Mouse (Mus musculus): ENCODE measurements around the gene Bmper. TPM values are rescaled to one million over a fixed set of nuclear protein-coding genes. Genes with fewer than 3 reads are reported as not detected.

Bmper gene
- polyA plus RNA-seq, 1 experiment from 2014 or later: 0.72 TPM

- ATAC-seq (no peak), DNase-seq (no peak)
- H3K36me3 ChIP-seq (replicated peaks; ENCODE audit: insufficient read depth, low read length): no peaks in the 10 kb centered on the region
- H3K9me3 ChIP-seq (ENCODE audit: low read length): no peaks in the 10 kb centered on the region
- H3K27ac ChIP-seq (ENCODE audit: low read depth): no peak overlapping the region
- no peak overlapping the region for H3K9ac ChIP-seq (replicated peaks)
- no peak overlapping the region for H3K4me3 ChIP-seq (ENCODE audit: low read depth, low read length)
- no peaks in the 10 kb centered on the region for H3K27me3 ChIP-seq (ENCODE audit: insufficient read depth, low read length)
- H3K4me1 ChIP-seq (ENCODE audit: insufficient read depth): no peaks in the 10 kb centered on the region
- no peak for TF ChIP-seq EP300 (IDR thresholded peaks at IDR 0.05; ENCODE audit: low read depth)
- TF ChIP-seq CTCF (IDR thresholded peaks at IDR 0.05; ENCODE audit: low read depth): no peak
- H3K4me2 ChIP-seq (ENCODE audit: low read depth, low read length): no peak overlapping the region
- 66% methylated on average over 2 of the region's 2 CpGs for WGBS (ENCODE audit: insufficient replicate concordance)
Measured at GRCm38 (mm10) chr9:23364047-23364446, 141.2 kb downstream of the Bmper start.

GRCm38 (mm10) chr9:23368124-23368523 is 145.2 kb downstream of the Bmper start:
- Histone ChIP-seq H3K36me3 (replicated peaks; ENCODE audit: insufficient read depth, low read length) (no peaks in the 10 kb centered on the region), H3K9ac (replicated peaks) (no peak overlapping the region), H3K27ac (ENCODE audit: low read depth) (no peak overlapping the region), H3K4me3 (ENCODE audit: low read depth, low read length) (no peak overlapping the region), H3K4me1 (ENCODE audit: insufficient read depth) (no peaks in the 10 kb centered on the region), H3K9me3 (ENCODE audit: low read length) (no peaks in the 10 kb centered on the region), H3K27me3 (ENCODE audit: insufficient read depth, low read length) (no peaks in the 10 kb centered on the region), H3K4me2 (ENCODE audit: low read depth, low read length) (no peak overlapping the region)
- no peak for ATAC-seq
- no peak for TF ChIP-seq CTCF (IDR thresholded peaks at IDR 0.05; ENCODE audit: low read depth)
- TF ChIP-seq EP300 (IDR thresholded peaks at IDR 0.05; ENCODE audit: low read depth): no peak
- no peak for DNase-seq

GRCm38 (mm10) chr9:23374789-23375460 is 152.0 kb downstream of the Bmper start:
- ATAC-seq (no peak), DNase-seq (no peak)
- no peak overlapping the region for H3K4me3 ChIP-seq (ENCODE audit: low read depth, low read length)
- no peak overlapping the region for H3K27ac ChIP-seq (ENCODE audit: low read depth)
- H3K4me2 ChIP-seq (ENCODE audit: low read depth, low read length): no peak overlapping the region
- no peaks in the 10 kb centered on the region for H3K27me3 ChIP-seq (ENCODE audit: insufficient read depth, low read length)
- WGBS (ENCODE audit: insufficient replicate concordance): 63% methylated on average over 4 of the region's 4 CpGs
- H3K9me3 ChIP-seq (ENCODE audit: low read length): no peaks in the 10 kb centered on the region
- no peak overlapping the region for H3K9ac ChIP-seq (replicated peaks)
- H3K4me1 ChIP-seq (ENCODE audit: insufficient read depth): no peaks in the 10 kb centered on the region
- H3K36me3 ChIP-seq (replicated peaks; ENCODE audit: insufficient read depth, low read length): no peaks in the 10 kb centered on the region
- TF ChIP-seq EP300 (IDR thresholded peaks at IDR 0.05; ENCODE audit: low read depth): no peak
- TF ChIP-seq CTCF (IDR thresholded peaks at IDR 0.05; ENCODE audit: low read depth): no peak

GRCm38 (mm10) chr9:23377831-23378730 is 155.2 kb downstream of the Bmper start:
- ATAC-seq: no peak
- DNase-seq: no peak
- Histone ChIP-seq H3K9me3 (ENCODE audit: low read length) (no peaks in the 10 kb centered on the region), H3K4me1 (ENCODE audit: insufficient read depth) (no peaks in the 10 kb centered on the region), H3K9ac (replicated peaks) (no peak overlapping the region), H3K4me2 (ENCODE audit: low read depth, low read length) (no peak overlapping the region), H3K4me3 (ENCODE audit: low read depth, low read length) (no peak overlapping the region), H3K27ac (ENCODE audit: low read depth) (no peak overlapping the region), H3K36me3 (replicated peaks; ENCODE audit: insufficient read depth, low read length) (no peaks in the 10 kb centered on the region), H3K27me3 (ENCODE audit: insufficient read depth, low read length) (no peaks in the 10 kb centered on the region)
- TF ChIP-seq CTCF (IDR thresholded peaks at IDR 0.05; ENCODE audit: low read depth) (no peak), EP300 (IDR thresholded peaks at IDR 0.05; ENCODE audit: low read depth) (no peak)
- 56% methylated on average over 5 of the region's 5 CpGs for WGBS (ENCODE audit: insufficient replicate concordance)

- no peaks in the 10 kb centered on the region for H3K36me3 ChIP-seq (replicated peaks; ENCODE audit: insufficient read depth, low read length)
- no peak for TF ChIP-seq EP300 (IDR thresholded peaks at IDR 0.05; ENCODE audit: low read depth)
- no peak for TF ChIP-seq CTCF (IDR thresholded peaks at IDR 0.05; ENCODE audit: low read depth)
- no peaks in the 10 kb centered on the region for H3K9me3 ChIP-seq (ENCODE audit: low read length)
- no peak overlapping the region for H3K4me3 ChIP-seq (ENCODE audit: low read depth, low read length)
- H3K27ac ChIP-seq (ENCODE audit: low read depth): no peak overlapping the region
- DNase-seq (no peak), ATAC-seq (no peak)
- no peaks in the 10 kb centered on the region for H3K27me3 ChIP-seq (ENCODE audit: insufficient read depth, low read length)
- no peak overlapping the region for H3K4me2 ChIP-seq (ENCODE audit: low read depth, low read length)
- H3K4me1 ChIP-seq (ENCODE audit: insufficient read depth): no peaks in the 10 kb centered on the region
- H3K9ac ChIP-seq (replicated peaks): no peak overlapping the region
- 53% methylated on average over 6 of the region's 6 CpGs for WGBS (ENCODE audit: insufficient replicate concordance)
Measured at GRCm38 (mm10) chr9:23378731-23379170, 155.9 kb downstream of the Bmper start.

GRCm38 (mm10) chr9:23380171-23380835 is 157.4 kb downstream of the Bmper start:
- Histone ChIP-seq H3K9me3 (ENCODE audit: low read length) (no peaks in the 10 kb centered on the region), H3K4me1 (ENCODE audit: insufficient read depth) (no peaks in the 10 kb centered on the region), H3K27me3 (ENCODE audit: insufficient read depth, low read length) (no peaks in the 10 kb centered on the region), H3K4me2 (ENCODE audit: low read depth, low read length) (no peak overlapping the region), H3K4me3 (ENCODE audit: low read depth, low read length) (no peak overlapping the region), H3K36me3 (replicated peaks; ENCODE audit: insufficient read depth, low read length) (no peaks in the 10 kb centered on the region), H3K9ac (replicated peaks) (no peak overlapping the region), H3K27ac (ENCODE audit: low read depth) (no peak overlapping the region)
- WGBS (ENCODE audit: insufficient replicate concordance): 63% methylated on average over 5 of the region's 5 CpGs
- ATAC-seq: no peak
- TF ChIP-seq CTCF (IDR thresholded peaks at IDR 0.05; ENCODE audit: low read depth) (no peak), EP300 (IDR thresholded peaks at IDR 0.05; ENCODE audit: low read depth) (no peak)
- DNase-seq: no peak

All from liver, postnatal 0 days (tissue).